8 mouse cellular contexts compared by ENCODE assay signal in genomic region chr8:70506328-70507026, GRCm38 (mm10). TPM values are rescaled to one million over a fixed set of nuclear protein-coding genes. Genes with fewer than 3 reads are reported as not detected.
A peak's percentile ranks its signal among the peaks of the same experiment; 100 is the strongest.
DNase-seq lines count a peak whose midpoint lies in the region; ATAC-seq and TF ChIP-seq lines count a peak whose summit lies in the region.

Gene Rex1bd, minus strand, starts transcription at chr8:70506752.

- H3K9ac ChIP-seq in forebrain, embryonic 13.5 days = peak within 1 kb of the TSS; percentile 90
- H3K9ac ChIP-seq in neural tube, embryonic 15.5 days (replicated peaks) = peak within 1 kb of the TSS; percentile 87

- 3% methylated on average over 40 of the region's 40 CpGs for WGBS in forebrain, embryonic 13.5 days
- 2% methylated on average over 40 of the region's 40 CpGs for WGBS in neural tube, embryonic 15.5 days

- intact Hi-C loops in heart, postnatal 10 days (cut with DNase I) = loop anchor here (10.0 kb wide), 1 partner anchor 92 kb away; no protein-coding TSS in a partner anchor

- H3K27ac ChIP-seq in forebrain, embryonic 13.5 days = peak within 1 kb of the TSS; percentile 91
- H3K27ac ChIP-seq in neural tube, embryonic 15.5 days (replicated peaks) = peak within 1 kb of the TSS; percentile 96

- peak within 1 kb of the TSS; percentile 97 for H3K4me3 ChIP-seq in E14TG2a.4 (replicated peaks; ENCODE audit: low read length)
- peak within 1 kb of the TSS; percentile 72 for H3K4me3 ChIP-seq in forebrain, embryonic 13.5 days
- peak within 1 kb of the TSS; percentile 70 for H3K4me3 ChIP-seq in neural tube, embryonic 15.5 days (replicated peaks)

- peak; percentile 59 for TF ChIP-seq CTCF in E14TG2a.4 (conservative IDR thresholded peaks at IDR 0.05; ENCODE audit: low read length)

- H3K27me3 ChIP-seq in E14TG2a.4 (ENCODE audit: insufficient read depth, low read length) = peaks cover 28% of the 10 kb centered on the region
- H3K27me3 ChIP-seq in forebrain, embryonic 13.5 days = peaks cover 28% of the 10 kb centered on the region
- peaks cover 23% of the 10 kb centered on the region for H3K27me3 ChIP-seq in neural tube, embryonic 15.5 days (replicated peaks)

- H3K36me3 ChIP-seq in E14TG2a.4 (ENCODE audit: insufficient read depth, low read length) = peaks cover 49% of the 10 kb centered on the region
- peaks cover 32% of the 10 kb centered on the region for H3K36me3 ChIP-seq in forebrain, embryonic 13.5 days (ENCODE audit: poor library complexity, severe bottlenecking)
- H3K36me3 ChIP-seq in neural tube, embryonic 15.5 days = peaks cover 22% of the 10 kb centered on the region

- peaks cover 70% of the 10 kb centered on the region for H3K4me1 ChIP-seq in E14TG2a.4 (replicated peaks; ENCODE audit: low read depth, low read length)
- H3K4me1 ChIP-seq in forebrain, embryonic 13.5 days = peaks cover 60% of the 10 kb centered on the region
- H3K4me1 ChIP-seq in neural tube, embryonic 15.5 days = peaks cover 70% of the 10 kb centered on the region

- no peaks in the 10 kb centered on the region for H3K9me3 ChIP-seq in E14TG2a.4 (ENCODE audit: low read length)
- no peaks in the 10 kb centered on the region for H3K9me3 ChIP-seq in forebrain, embryonic 13.5 days (replicated peaks)
- H3K9me3 ChIP-seq in neural tube, embryonic 15.5 days (replicated peaks) = no peaks in the 10 kb centered on the region

- peak; percentile 93 for DNase-seq in c-Kit-positive CD71-positive TER-119-positive erythroid progenitor cells, embryonic 14.5 days (ENCODE audit: low spot score)
- DNase-seq in heart, postnatal 10 days = peak; percentile 96
- peak; percentile 94 for DNase-seq in layer of hippocampus, adult 11-12 months (ENCODE audit: low spot score)
- peak; percentile 96 to 97 for DNase-seq in lung, adult 18-20 months
- peak; percentile 95 for DNase-seq in testis, postnatal 14 days (ENCODE audit: low spot score)

- ATAC-seq in forebrain, embryonic 13.5 days = peak; percentile 83
- ATAC-seq in neural tube, embryonic 15.5 days (ENCODE audit: low FRiP score) = peak; percentile 86

- peak within 1 kb of the TSS; percentile 77 for H3K4me2 ChIP-seq in forebrain, embryonic 13.5 days
- H3K4me2 ChIP-seq in neural tube, embryonic 15.5 days = peak within 1 kb of the TSS; percentile 90

RNA-seq across cellular contexts. Expression of gene Rex1bd, which starts in this region (rescaled TPM):
- 150 and 154 TPM in 2 replicates for polyA plus RNA-seq in forebrain, embryonic 13.5 days (2015; fragmentation: Nextera tagmentation; extraction: Ambion mirVana)
- 100 to 1,000 TPM; 108 to 114 TPM for total RNA-seq in heart, postnatal 10 days (2021)
- 165 and 181 TPM in 2 replicates for polyA plus RNA-seq in neural tube, embryonic 15.5 days (2015; fragmentation: Nextera tagmentation; extraction: Ambion mirVana)

Comparison
In these comparisons a context has a peak if more than half of its experiments do, and no peak if none do; other contexts are left out.
1. Peak in every context shown above with its lines: DNase-seq, ATAC-seq, H3K4me3 ChIP-seq and H3K27ac ChIP-seq.